Mouse (Mus musculus) B cell, adult 62 days (primary cell): ENCODE measurements around the gene Vwc2l. TPM values are rescaled to one million over a fixed set of nuclear protein-coding genes. Genes with fewer than 3 reads are reported as not detected.

Source experiments
- total RNA-seq: library from RNA; stranded (reverse); gene quantifications from 4 replicates; pipeline ENCODE4 v1.2.4, GENCODE M21; 2023

Gene Vwc2l
- not detected in 4 replicates for total RNA-seq

DNA sequence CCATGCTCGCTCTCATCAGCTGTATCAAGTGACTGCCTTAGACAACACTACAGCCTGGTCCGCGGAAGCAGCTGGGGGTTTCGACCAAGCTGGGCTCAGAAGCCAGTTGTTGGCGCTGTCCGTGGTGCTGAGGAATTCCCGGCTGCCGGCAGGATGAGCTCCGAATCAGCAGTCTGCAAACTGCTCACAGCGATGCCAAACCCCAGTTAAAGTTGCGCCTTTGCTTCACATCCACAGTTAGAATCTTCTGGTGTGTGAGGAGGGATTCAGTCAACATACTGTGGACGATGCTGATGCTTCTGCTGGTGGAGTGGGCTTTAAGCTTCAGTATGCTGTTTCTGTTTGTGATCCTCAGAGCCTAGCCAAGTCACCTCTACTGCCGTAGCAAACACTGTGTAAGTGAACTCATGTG is at the start of gene Vwc2l:
Vwc2l (plus strand) TSS at position 61 of the 412 bp plus-strand sequence.

